Mouse (Mus musculus) left cerebral cortex, adult 2 months (tissue): ENCODE data around the gene Mmp25. TPM values are rescaled to one million over a fixed set of nuclear protein-coding genes. Genes with fewer than 3 reads are reported as not detected.

ENCODE experiments used
- DNase-seq, 2 experiments: peaks; one replicate each; pipeline ENCODE4 v3.0.0; 2021 to 2022; ENCODE audit warnings: low spot score in 2 of 2, mixed read lengths in 1 of 2; ENCODE audit errors: extremely low spot score in 1 of 2
- H3K27ac ChIP-seq: fragments of 200-600 bp; 2 replicates; pipeline ENCODE4 v1.8.1; 2022
- H3K4me3 ChIP-seq: fragments of 200-600 bp; 2 replicates; pipeline ENCODE4 v1.8.1; 2022
- CTCF ChIP-seq: fragments of 200-600 bp; IDR thresholded peaks from 2 replicates; pipeline ENCODE4 v1.8.1; 2022; ENCODE audit warnings: antibody characterized with exemption, mild to moderate bottlenecking, moderate library complexity
- intact Hi-C: fragments of 180-260 bp; cut with DNase I; formaldehyde crosslinking; loops from one replicate; pipeline ENCODE4 v1.15.1; 2025
- total RNA-seq, 2 experiments: library from RNA; stranded (reverse); gene quantifications; 2 replicates each; pipeline ENCODE4 v1.2.3; 2021

Mmp25 gene
- total RNA-seq, 2 experiments from 2014 or later: 0.07 to 0.12 TPM

DNA sequence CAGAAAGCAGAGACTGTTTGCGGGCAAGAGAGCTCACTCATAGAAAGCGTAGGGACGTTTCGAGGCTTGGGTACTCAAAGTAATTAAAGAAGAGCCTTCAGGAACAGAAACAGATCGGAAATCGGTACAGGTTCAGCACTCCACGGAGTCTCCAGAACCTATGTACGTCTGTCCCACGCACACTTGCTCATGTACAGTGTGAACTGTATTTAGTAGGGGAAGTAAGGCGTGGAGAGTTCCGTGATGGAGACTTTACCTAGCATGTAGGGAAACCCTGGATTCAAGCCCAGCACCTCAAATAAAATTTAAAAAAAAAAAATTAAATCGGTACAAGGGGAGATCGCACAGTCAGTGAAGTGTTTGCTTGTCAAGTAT is 52.2 kb downstream of the Mmp25 start:
- peak overlapping the region; percentile 93 for H3K27ac ChIP-seq
- no peak for DNase-seq
- TF ChIP-seq CTCF: no peak
- H3K4me3 ChIP-seq: peak overlapping the region; percentile 47
- intact Hi-C loops: no loop called here

DNA sequence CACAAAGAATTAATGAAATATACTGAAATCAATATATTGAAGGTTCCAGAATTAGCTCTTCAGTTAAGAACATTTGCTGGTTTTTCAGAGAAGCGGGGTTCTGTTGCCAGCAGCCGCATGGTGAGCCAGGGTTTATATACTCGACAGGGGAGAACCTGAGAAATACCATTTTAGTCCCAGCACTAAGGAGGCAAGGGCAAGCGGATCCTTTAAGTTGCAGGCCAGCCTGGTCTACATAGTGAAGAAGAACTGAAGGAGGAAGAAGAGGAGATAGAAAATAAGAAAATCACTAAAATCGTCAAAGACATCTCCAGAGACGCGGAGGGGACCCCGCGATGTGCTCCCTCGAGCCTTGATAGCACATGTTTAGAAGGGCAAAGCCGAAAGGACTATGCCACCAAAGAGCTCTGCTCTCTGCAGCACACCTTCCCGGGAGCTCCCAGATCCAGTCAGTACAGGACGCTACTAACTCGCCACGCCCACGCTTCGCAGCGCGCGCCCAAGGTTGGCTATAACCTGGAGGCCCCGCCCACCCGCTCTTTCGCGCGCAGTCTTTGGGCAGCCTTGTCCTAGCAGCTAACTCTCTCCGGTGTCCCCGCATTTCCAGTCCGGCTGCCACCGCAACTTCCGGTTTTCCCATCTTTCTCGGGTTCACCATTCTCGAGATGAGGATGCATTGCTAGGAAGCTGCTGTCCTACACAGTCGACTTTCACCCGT is 52.7 kb downstream of the Mmp25 start:
- intact Hi-C loops: no loop called here
- no peak for TF ChIP-seq CTCF
- DNase-seq: peak; percentile 96 to 97
- Histone ChIP-seq H3K4me3 (peak overlapping the region; percentile 47), H3K27ac (peak overlapping the region; percentile 93)

GRCm38 (mm10) chr17:23587253-23587652 is 57.8 kb downstream of the Mmp25 start:
- Histone ChIP-seq H3K27ac (no peak overlapping the region), H3K4me3 (no peak overlapping the region)
- intact Hi-C loops: no loop called here
- DNase-seq: no peak
- TF ChIP-seq CTCF: no peak

DNA sequence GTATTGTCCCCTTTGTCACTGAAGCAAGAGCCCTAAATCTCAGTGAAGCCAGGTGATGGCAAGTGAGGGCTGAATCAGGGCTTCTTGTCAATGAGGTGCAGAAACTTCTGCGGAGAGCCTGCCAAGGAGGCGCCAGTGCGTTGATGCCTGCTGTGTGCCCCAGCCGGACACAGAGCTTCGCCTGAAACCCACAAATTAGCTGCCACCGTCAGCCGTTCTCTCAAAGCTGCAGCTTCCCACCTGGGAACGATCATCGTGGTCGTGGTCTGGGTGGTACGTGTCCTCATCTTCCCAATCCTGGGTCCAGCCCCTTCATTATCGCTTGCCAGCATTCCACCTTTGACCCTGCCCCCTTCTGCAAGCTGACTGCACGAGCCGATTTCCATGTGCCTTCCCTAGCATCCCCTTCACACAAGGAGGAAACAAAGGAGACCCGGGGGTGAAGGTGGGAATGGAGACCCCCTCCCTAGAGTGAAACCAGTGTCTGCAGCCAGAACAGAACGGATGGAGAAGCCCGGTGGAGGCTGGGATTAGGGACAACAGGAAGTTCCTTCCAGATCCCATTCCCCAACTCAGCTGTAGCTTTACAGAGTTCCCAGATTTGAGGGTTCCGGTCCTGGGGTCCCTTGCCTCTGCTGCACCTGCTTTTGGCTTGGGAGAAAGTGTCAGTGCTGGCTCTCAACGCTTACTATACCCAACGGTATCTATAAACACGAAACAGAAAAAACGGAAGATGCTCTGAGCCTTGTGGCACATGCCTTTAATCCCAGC is 59.2 kb downstream of the Mmp25 start:
- intact Hi-C loops: no loop called here
- DNase-seq: peak; percentile 67 to 70
- Histone ChIP-seq H3K4me3 (peak overlapping the region; percentile 78), H3K27ac (peak overlapping the region; percentile 69)
- TF ChIP-seq CTCF: no peak

DNA sequence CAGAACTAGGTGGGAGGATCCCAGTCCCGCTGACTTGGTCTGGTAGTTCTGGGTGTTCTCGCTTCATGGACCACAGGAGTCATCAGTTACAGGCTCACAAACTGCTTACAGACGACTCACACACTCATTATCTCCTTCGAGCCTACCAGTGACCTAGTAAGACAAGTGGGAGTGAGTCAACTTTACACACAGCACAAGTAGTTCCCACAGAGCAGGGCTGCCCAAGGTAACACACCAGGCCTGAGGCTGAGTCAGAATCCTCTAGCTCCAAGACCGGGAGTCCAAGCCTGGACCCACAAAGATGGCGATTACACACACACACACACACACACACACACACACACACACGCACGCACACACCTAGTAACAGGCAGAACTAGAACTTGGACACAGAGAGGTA is 60.3 kb downstream of the Mmp25 start:
- Histone ChIP-seq H3K4me3 (no peak overlapping the region), H3K27ac (no peak overlapping the region)
- no peak for TF ChIP-seq CTCF
- intact Hi-C loops: no loop called here
- no peak for DNase-seq

Other genes starting within 250 kb of the Mmp25 start
- gene Vmn2r117, start 165.6 kb downstream of the Mmp25 start, total RNA-seq: not detected
- 1 to 10 TPM; 6.8 TPM for gene Zfp213, start 81.0 kb downstream of the Mmp25 start, total RNA-seq
- 10 to 100 TPM; 24.7 to 32.0 TPM for gene Zfp13, start 45.8 kb downstream of the Mmp25 start, total RNA-seq
- gene Zscan10, start 44.4 kb downstream of the Mmp25 start, total RNA-seq: not detected
- not detected for gene Bicdl2, start 15.2 kb upstream of the Mmp25 start, total RNA-seq
- 100 to 1,000 TPM; 127 to 129 TPM for gene Hcfc1r1, start 28.3 kb upstream of the Mmp25 start, total RNA-seq
- gene Thoc6, start 28.6 kb upstream of the Mmp25 start, total RNA-seq: 1 to 10 TPM; 5.5 to 7.2 TPM
- 10 to 100 TPM; 10.3 to 14.3 TPM for gene Tnfrsf12a, start 32.2 kb upstream of the Mmp25 start, total RNA-seq
- not detected for gene Cldn6, start 34.0 kb upstream of the Mmp25 start, total RNA-seq
- gene Cldn9, start 38.7 kb upstream of the Mmp25 start, total RNA-seq: under 1 TPM in 1 of 2 experiments, not detected in 1; 0.23 TPM
- under 1 TPM; 0.23 to 0.32 TPM for gene 1520401A03Rik, start 77.5 kb upstream of the Mmp25 start, total RNA-seq
- 1 to 10 TPM; 4.3 TPM for gene Pkmyt1, start 81.1 kb upstream of the Mmp25 start, total RNA-seq
- 10 to 100 TPM; 50.9 to 56.0 TPM for gene Paqr4, start 95.6 kb upstream of the Mmp25 start, total RNA-seq
- under 1 TPM; 0.68 TPM for gene Kremen2, start 100.6 kb upstream of the Mmp25 start, total RNA-seq
- gene Flywch1, start 126.3 kb upstream of the Mmp25 start, total RNA-seq: 100 to 1,000 TPM; 425 to 428 TPM
- gene Flywch2, start 140.8 kb upstream of the Mmp25 start, total RNA-seq: 10 to 100 TPM; 11.9 to 13.7 TPM
- 100 to 1,000 TPM; 671 to 678 TPM for gene Srrm2, start 145.3 kb upstream of the Mmp25 start, total RNA-seq
- 100 to 1,000 TPM; 337 to 365 TPM for gene Elob, start 183.9 kb upstream of the Mmp25 start, total RNA-seq
- not detected for gene Prss33, start 190.8 kb upstream of the Mmp25 start, total RNA-seq
- not detected for gene Prss32, start 198.6 kb upstream of the Mmp25 start, total RNA-seq
- 1 to 10 TPM; 1.1 to 2.2 TPM for gene Prss41, start 198.9 kb upstream of the Mmp25 start, total RNA-seq
- gene Prss21, start 222.8 kb upstream of the Mmp25 start, total RNA-seq: not detected
- gene Dcpp1, start 235.6 kb upstream of the Mmp25 start, total RNA-seq: not detected
- not detected for gene Dcpp2, start 235.6 kb upstream of the Mmp25 start, total RNA-seq